Mouse (Mus musculus): ENCODE data around the gene Ube3b. TPM values are rescaled to one million over a fixed set of nuclear protein-coding genes. Genes with fewer than 3 reads are reported as not detected.

Ube3b gene
- total and polyA plus RNA-seq, 3 experiments, result 11.7 to 29.8 (median 22.1) TPM

GRCm38 (mm10) chr5:114393169-114393568 is 12.8 kb downstream of the Ube3b start:
- Histone ChIP-seq H3K27me3 (replicated peaks) (no peaks in the 10 kb centered on the region), H3K4me3 (replicated peaks in 1 of 3; ENCODE audit: low read depth in 2 of 3, low read length in 2 of 3, poor library complexity in 1 of 3) (no peak overlapping the region), H3K9ac (ENCODE audit: insufficient read depth, low read depth) (no peak overlapping the region), H3K36me3 (replicated peaks in 1 of 2; ENCODE audit: control insufficient read depth in 1 of 2, insufficient read depth in 1 of 2, low read length in 1 of 2) (peaks cover 78 to 100% of the 10 kb centered on the region in 2 experiments), H3K27ac (ENCODE audit: insufficient read depth, low read depth) (no peak overlapping the region), H3K79me2 (replicated peaks; ENCODE audit: control insufficient read depth, extremely low read depth, insufficient read depth, poor library complexity, severe bottlenecking) (no peaks in the 10 kb centered on the region), H3K4me2 (ENCODE audit: insufficient read depth, low read depth, poor library complexity, severe bottlenecking) (no peak overlapping the region), H3K9me3 (replicated peaks; ENCODE audit: low read length) (no peaks in the 10 kb centered on the region), H3K4me1 (ENCODE audit: control insufficient read depth in 1 of 2, insufficient read depth in 2 of 2) (peaks cover 5 to 14% of the 10 kb centered on the region in 2 experiments; a peak in 3 of 4 replicates)
- DNase-seq (ENCODE audit: extremely low read depth), result no peak
- no peak for TF ChIP-seq ZMIZ1 (IDR thresholded peaks at IDR 0.05; ENCODE audit: low read depth, low read length)
- TF ChIP-seq MXI1 (IDR thresholded peaks at IDR 0.05; ENCODE audit: low read depth, low read length), result no peak
- no peak for TF ChIP-seq JUN (IDR thresholded peaks at IDR 0.05; ENCODE audit: insufficient read depth, low read depth, low read length)
- no peak for TF ChIP-seq ZKSCAN1 (IDR thresholded peaks at IDR 0.05; ENCODE audit: borderline replicate concordance, low read depth, low read length)
- TF ChIP-seq KAT2A (IDR thresholded peaks at IDR 0.05; ENCODE audit: insufficient replicate concordance, low read length), result no peak
- TF ChIP-seq ELF1 (IDR thresholded peaks at IDR 0.05; ENCODE audit: low read depth, low read length), result no peak
- no peak for TF ChIP-seq TCF12 (IDR thresholded peaks at IDR 0.05; ENCODE audit: low read depth, low read length)
- TF ChIP-seq RCOR1 (conservative IDR thresholded peaks at IDR 0.05; ENCODE audit: low read depth, low read length), result no peak
- TF ChIP-seq ZC3H11A (IDR thresholded peaks at IDR 0.05; ENCODE audit: low read depth, low read length), result no peak
- TF ChIP-seq EP300 (IDR thresholded peaks at IDR 0.05; ENCODE audit: low read length), result no peak
- no peak for TF ChIP-seq ZNF384 (IDR thresholded peaks at IDR 0.05; ENCODE audit: low read depth, low read length)
- no peak for TF ChIP-seq POLR2A (IDR thresholded peaks at IDR 0.05; ENCODE audit: low read depth, low read length)
- TF ChIP-seq MAFK (IDR thresholded peaks at IDR 0.05; ENCODE audit: insufficient replicate concordance, low read length), result no peak
- TF ChIP-seq CHD1 (IDR thresholded peaks at IDR 0.05; ENCODE audit: low read depth, low read length), result no peak
- TF ChIP-seq TBP (conservative IDR thresholded peaks at IDR 0.05; ENCODE audit: low read depth, low read length), result no peak
- TF ChIP-seq USF1 (IDR thresholded peaks at IDR 0.05; ENCODE audit: low read depth, low read length), result no peak
- TF ChIP-seq GABPA (IDR thresholded peaks at IDR 0.05; ENCODE audit: insufficient replicate concordance, low read depth, low read length), result no peak
- no peak for TF ChIP-seq JUND (conservative IDR thresholded peaks at IDR 0.05; ENCODE audit: low read depth, low read length)
- no peak for TF ChIP-seq BHLHE40 (IDR thresholded peaks at IDR 0.05; ENCODE audit: low read depth, low read length)
- TF ChIP-seq E2F4 (IDR thresholded peaks at IDR 0.05; ENCODE audit: insufficient replicate concordance, low read depth, low read length), result no peak
- dilution Hi-C loops (cut with MboI; ENCODE audit: extremely low pct_ligation_motif_present, extremely low pct_unique_long_range_greater_than_20kb, low sequenced_read_pairs) (no loop called here), in situ Hi-C loops (cut with MboI; ENCODE audit: low pct_ligation_motif_present, low pct_unique_long_range_greater_than_20kb, low sequenced_read_pairs) (no loop called here)

- dilution Hi-C loops (cut with MboI; ENCODE audit: extremely low pct_ligation_motif_present, extremely low pct_unique_long_range_greater_than_20kb, low sequenced_read_pairs), result no loop called here
- H3K27ac ChIP-seq (ENCODE audit: insufficient read depth, low read depth), result no peak overlapping the region
- no peak overlapping the region for H3K4me3 ChIP-seq (replicated peaks in 1 of 3; ENCODE audit: low read depth in 2 of 3, low read length in 2 of 3, poor library complexity in 1 of 3)
- TF ChIP-seq MXI1 (IDR thresholded peaks at IDR 0.05; ENCODE audit: low read depth, low read length), result no peak
- TF ChIP-seq CTCF (conservative IDR thresholded peaks at IDR 0.05 in 1 of 2, IDR thresholded peaks at IDR 0.05 in 1 of 2; ENCODE audit: low read depth in 2 of 2, low read length in 2 of 2), result no peak
- TF ChIP-seq TCF12 (IDR thresholded peaks at IDR 0.05; ENCODE audit: low read depth, low read length), result no peak
- no peak for TF ChIP-seq IRF4 (IDR thresholded peaks at IDR 0.05; ENCODE audit: low read depth, low read length)
- no peak for TF ChIP-seq JUN (IDR thresholded peaks at IDR 0.05; ENCODE audit: insufficient read depth, low read depth, low read length)
- no peak for TF ChIP-seq ETS1 (conservative IDR thresholded peaks at IDR 0.05; ENCODE audit: low read depth, low read length)
- TF ChIP-seq SIN3A (IDR thresholded peaks at IDR 0.05; ENCODE audit: low read length), result no peak
- TF ChIP-seq PAX5 (IDR thresholded peaks at IDR 0.05; ENCODE audit: low read length), result no peak
- TF ChIP-seq HCFC1 (IDR thresholded peaks at IDR 0.05; ENCODE audit: low read depth, low read length), result no peak
- TF ChIP-seq ZC3H11A (IDR thresholded peaks at IDR 0.05; ENCODE audit: low read depth, low read length), result no peak
- no peak for TF ChIP-seq NELFE (IDR thresholded peaks at IDR 0.05; ENCODE audit: low read depth, low read length)
- no peak for TF ChIP-seq RAD21 (IDR thresholded peaks at IDR 0.05; ENCODE audit: low read depth, low read length)
- TF ChIP-seq USF1 (IDR thresholded peaks at IDR 0.05; ENCODE audit: low read depth, low read length), result no peak
- no peak for TF ChIP-seq POLR2A (IDR thresholded peaks at IDR 0.05; ENCODE audit: low read depth, low read length)
- no peak for TF ChIP-seq JUND (conservative IDR thresholded peaks at IDR 0.05; ENCODE audit: low read depth, low read length)
- no peak for TF ChIP-seq NRF1 (IDR thresholded peaks at IDR 0.05; ENCODE audit: low read depth, low read length)
- TF ChIP-seq ZMIZ1 (IDR thresholded peaks at IDR 0.05; ENCODE audit: low read depth, low read length), result no peak
- no peaks in the 10 kb centered on the region for H3K79me2 ChIP-seq (replicated peaks; ENCODE audit: control insufficient read depth, extremely low read depth, insufficient read depth, poor library complexity, severe bottlenecking)
- H3K9me3 ChIP-seq (replicated peaks; ENCODE audit: low read length), result no peaks in the 10 kb centered on the region
- no peaks in the 10 kb centered on the region for H3K27me3 ChIP-seq (replicated peaks)
- no peak for DNase-seq (ENCODE audit: extremely low read depth)
- H3K36me3 ChIP-seq (replicated peaks in 1 of 2; ENCODE audit: control insufficient read depth in 1 of 2, insufficient read depth in 1 of 2, low read length in 1 of 2), result peaks cover 98 to 100% of the 10 kb centered on the region in 2 experiments
- no peak overlapping the region for H3K9ac ChIP-seq (ENCODE audit: insufficient read depth, low read depth)
- no peaks in the 10 kb centered on the region for H3K4me1 ChIP-seq (ENCODE audit: control insufficient read depth in 1 of 2, insufficient read depth in 2 of 2)
- in situ Hi-C loops (cut with MboI; ENCODE audit: low pct_ligation_motif_present, low pct_unique_long_range_greater_than_20kb, low sequenced_read_pairs), result no loop called here
- no peak overlapping the region for H3K4me2 ChIP-seq (ENCODE audit: insufficient read depth, low read depth, poor library complexity, severe bottlenecking)
Observed at GRCm38 (mm10) chr5:114406592-114406991, 26.2 kb downstream of the Ube3b start.

All from CH12.LX (cell line).